Mouse (Mus musculus) thymus, adult 2 months (tissue): ENCODE data around the gene Ifnar2. TPM values are rescaled to one million over a fixed set of nuclear protein-coding genes. Genes with fewer than 3 reads are reported as not detected.
A peak's percentile ranks its signal among the peaks of the same experiment; 100 is the strongest.

ENCODE experiments used
- DNase-seq: peaks from one replicate; pipeline ENCODE4 v3.0.0; 2021
- H3K27ac ChIP-seq: fragments of 200-500 bp; 2 replicates; pipeline ENCODE4 v1.5.1; 2012; ENCODE audit warnings: low read length, control low read depth; ENCODE audit not compliant: control insufficient read depth, insufficient read depth
- H3K27me3 ChIP-seq: fragments of 200-500 bp; 2 replicates; pipeline ENCODE4 v1.6.1; 2012; ENCODE audit warnings: mild to moderate bottlenecking, low read length, moderate library complexity, mixed read lengths; ENCODE audit not compliant: control insufficient read depth, insufficient read depth
- H3K36me3 ChIP-seq: fragments of 200-500 bp; 2 replicates; pipeline ENCODE4 v1.6.1; 2012; ENCODE audit warnings: mild to moderate bottlenecking, low read length, moderate library complexity; ENCODE audit not compliant: control insufficient read depth, insufficient read depth
- H3K4me1 ChIP-seq: fragments of 200-500 bp; replicated peaks from 2 replicates; pipeline ENCODE4 v1.6.1; 2012; ENCODE audit warnings: low read length; ENCODE audit not compliant: control insufficient read depth, insufficient read depth
- H3K4me3 ChIP-seq: fragments of 200-500 bp; 2 replicates; pipeline ENCODE4 v1.5.1; 2012; ENCODE audit warnings: mild to moderate bottlenecking, low read length, control low read depth, moderate library complexity; ENCODE audit not compliant: control insufficient read depth, insufficient read depth
- CTCF ChIP-seq: fragments of 200-500 bp; IDR thresholded peaks from 2 replicates; pipeline ENCODE4 v1.5.1; 2012; ENCODE audit warnings: mild to moderate bottlenecking, control low read depth, low read length, moderate library complexity, borderline replicate concordance; ENCODE audit not compliant: control insufficient read depth, poor library complexity, insufficient read depth; ENCODE audit errors: extremely low read depth
- POLR2A ChIP-seq: fragments of 200-500 bp; IDR thresholded peaks from 2 replicates; pipeline ENCODE4 v1.6.1; 2012; ENCODE audit warnings: mild to moderate bottlenecking, low read length, control low read depth, moderate library complexity; ENCODE audit not compliant: control insufficient read depth, poor library complexity, insufficient read depth; ENCODE audit errors: extremely low read depth
- WGBS: fragments of 180-500 bp; shearing (Covaris S2); methylation state at CpG from one replicate; pipeline ENCODE4 v1.1.7; 2018; 5-methylcytosine and 5-hydroxymethylcytosine counted together
- polyA plus RNA-seq: library from polyadenylated mRNA; depleted of rRNA; stranded (reverse); fragments of >200 nt; gene quantifications from 2 replicates; pipeline ENCODE4 v1.2.3, GENCODE M21; 2012

Gene Ifnar2
- polyA plus RNA-seq, 1 experiment, result 57.0 TPM

GRCm38 (mm10) chr16:91356760-91357525 is 15.6 kb upstream of the Ifnar2 start:
- Histone ChIP-seq H3K4me1 (no peaks in the 10 kb centered on the region), H3K36me3 (no peaks in the 10 kb centered on the region), H3K27me3 (peaks cover 6% of the 10 kb centered on the region; the same call in 1 of the 2 replicates), H3K27ac (no peak overlapping the region), H3K4me3 (no peak overlapping the region)
- 93% methylated on average over 10 of the region's 10 CpGs for WGBS
- DNase-seq, result no peak
- TF ChIP-seq POLR2A (no peak), CTCF (no peak)

DNA sequence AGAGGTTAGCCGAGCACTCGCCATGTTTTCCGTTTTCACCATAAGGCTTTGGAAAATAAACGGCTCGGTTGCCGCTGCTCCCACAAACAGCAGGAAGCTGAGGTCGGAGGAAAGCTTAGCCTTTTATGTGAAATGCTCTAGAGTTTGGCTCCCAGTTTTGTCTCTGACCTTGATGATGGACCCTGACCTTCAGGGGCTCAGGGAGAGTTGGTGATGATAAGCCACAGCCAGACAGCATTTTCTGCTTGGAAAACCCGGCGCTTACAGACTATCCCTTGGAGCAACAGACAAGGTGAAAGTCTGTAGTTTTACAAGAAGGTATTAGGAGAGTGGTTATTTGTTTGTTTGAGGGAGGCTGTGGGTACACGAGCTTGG is 15.1 kb upstream of the Ifnar2 start:
- DNase-seq, result no peak
- WGBS, result 87% methylated on average over 10 of the region's 10 CpGs
- Histone ChIP-seq H3K27me3 (peaks cover 6% of the 10 kb centered on the region; the same call in 1 of the 2 replicates), H3K27ac (no peak overlapping the region), H3K4me3 (no peak overlapping the region), H3K36me3 (no peaks in the 10 kb centered on the region), H3K4me1 (no peaks in the 10 kb centered on the region)
- TF ChIP-seq POLR2A (no peak), CTCF (no peak)

DNA sequence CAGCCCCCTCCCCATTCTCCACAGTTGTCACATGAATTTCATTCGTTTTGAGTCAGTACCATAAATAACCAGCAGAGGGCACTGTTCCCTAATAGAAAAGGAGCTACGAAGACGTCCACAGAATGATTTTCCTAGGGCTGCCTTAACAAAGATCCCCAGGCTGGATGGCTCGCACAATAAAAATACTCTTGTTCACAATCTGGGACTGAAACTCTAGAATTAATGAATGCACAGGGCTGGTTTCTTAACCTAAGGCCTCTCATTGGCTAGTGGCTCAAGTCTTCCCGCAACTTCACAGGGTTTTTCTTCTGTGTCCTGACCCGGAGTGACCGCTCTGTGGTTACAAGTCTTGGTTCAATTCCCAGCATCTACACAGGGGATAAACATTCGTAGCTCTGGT is 14.0 kb upstream of the Ifnar2 start:
- Histone ChIP-seq H3K4me1 (peaks cover 2% of the 10 kb centered on the region; the same call in 1 of the 2 replicates), H3K27ac (no peak overlapping the region), H3K27me3 (peaks cover 6% of the 10 kb centered on the region; the same call in 1 of the 2 replicates), H3K4me3 (no peak overlapping the region), H3K36me3 (no peaks in the 10 kb centered on the region)
- DNase-seq, result peak; percentile 72
- 46% methylated on average over 8 of the region's 8 CpGs for WGBS
- TF ChIP-seq CTCF (no peak), POLR2A (no peak)

GRCm38 (mm10) chr16:91359531-91359930 is 13.1 kb upstream of the Ifnar2 start:
- Histone ChIP-seq H3K4me1 (peaks cover 4% of the 10 kb centered on the region; the same call in 1 of the 2 replicates), H3K4me3 (no peak overlapping the region), H3K27ac (no peak overlapping the region), H3K36me3 (no peaks in the 10 kb centered on the region), H3K27me3 (peaks cover 6% of the 10 kb centered on the region; the same call in 1 of the 2 replicates)
- TF ChIP-seq POLR2A (no peak), CTCF (no peak)
- no peak for DNase-seq
- 70% methylated on average over 13 of the region's 13 CpGs for WGBS

- WGBS, result 92% methylated on average over 3 of the region's 3 CpGs
- DNase-seq, result no peak
- Histone ChIP-seq H3K27ac (no peak overlapping the region), H3K4me1 (peaks cover 4% of the 10 kb centered on the region; the same call in 1 of the 2 replicates), H3K36me3 (no peaks in the 10 kb centered on the region), H3K27me3 (peaks cover under 1% of the 10 kb centered on the region; the same call in 1 of the 2 replicates), H3K4me3 (no peak overlapping the region)
- TF ChIP-seq CTCF (no peak), POLR2A (no peak)
Measured at GRCm38 (mm10) chr16:91360162-91360561, 12.4 kb upstream of the Ifnar2 start.

DNA sequence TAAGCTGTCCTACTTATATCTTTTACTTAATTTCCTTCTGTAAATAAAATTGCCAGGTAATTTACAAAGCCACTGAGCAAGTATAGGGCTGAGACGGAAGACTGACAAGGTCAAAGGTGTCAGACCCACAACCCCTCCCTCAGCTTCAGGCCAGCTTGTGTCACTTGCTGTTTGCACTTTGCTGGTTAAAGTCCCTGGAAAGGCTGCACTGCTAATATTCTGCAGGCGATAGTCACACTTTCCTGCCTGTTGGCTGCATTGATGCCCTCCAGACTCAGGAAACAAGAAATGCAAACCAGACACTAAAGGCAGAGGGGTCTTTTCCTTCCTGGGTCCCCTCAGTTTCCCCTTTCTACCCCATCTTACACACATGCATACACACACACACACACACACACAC is 10.6 kb upstream of the Ifnar2 start:
- H3K27ac ChIP-seq, result no peak overlapping the region
- TF ChIP-seq POLR2A, result no peak
- no peak overlapping the region for H3K4me3 ChIP-seq
- no peak for DNase-seq
- H3K27me3 ChIP-seq, result no peaks in the 10 kb centered on the region
- WGBS, result 91% methylated on average over 2 of the region's 2 CpGs
- no peaks in the 10 kb centered on the region for H3K36me3 ChIP-seq
- H3K4me1 ChIP-seq, result peaks cover 16% of the 10 kb centered on the region

DNA sequence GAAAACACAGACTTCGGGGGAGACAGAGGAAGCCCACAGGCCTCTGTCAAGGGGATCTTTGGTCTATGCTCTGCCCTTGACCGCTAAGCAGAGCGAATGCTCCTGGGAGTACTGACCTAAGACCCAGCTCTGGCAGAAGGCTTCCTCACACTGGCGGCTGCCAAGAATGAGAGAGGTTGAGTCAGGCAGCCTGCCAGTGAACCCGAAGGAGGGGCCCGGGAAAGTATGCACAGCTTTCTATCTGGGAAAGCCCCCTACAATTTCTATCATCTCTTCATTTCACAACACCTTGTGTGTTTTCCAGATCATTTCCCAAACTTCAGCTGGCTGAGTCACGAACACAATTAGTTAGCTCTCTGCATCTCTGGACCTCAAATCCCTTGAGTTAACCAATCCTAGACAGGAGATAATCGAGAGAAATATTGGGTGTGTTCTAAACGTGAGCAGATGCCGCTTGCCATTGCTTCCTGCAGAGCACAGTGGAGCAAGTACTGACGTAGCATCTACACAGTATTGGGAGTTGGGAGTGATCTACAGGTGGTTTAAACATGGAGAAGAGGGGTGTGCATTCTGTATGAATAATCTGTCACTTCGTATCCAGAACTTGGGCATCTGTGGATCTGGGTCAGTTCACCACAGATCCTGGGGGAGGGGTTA is 9.8 kb upstream of the Ifnar2 start:
- no peak for TF ChIP-seq CTCF
- no peak for TF ChIP-seq POLR2A
- Histone ChIP-seq H3K27me3 (no peaks in the 10 kb centered on the region), H3K4me1 (peaks cover 19% of the 10 kb centered on the region), H3K4me3 (no peak overlapping the region), H3K27ac (no peak overlapping the region), H3K36me3 (no peaks in the 10 kb centered on the region)
- WGBS, result 81% methylated on average over 12 of the region's 12 CpGs
- no peak for DNase-seq
